Mouse (Mus musculus): ENCODE data around the gene Rin2. TPM values are rescaled to one million over a fixed set of nuclear protein-coding genes. Genes with fewer than 3 reads are reported as not detected.
A peak's percentile ranks its signal among the peaks of the same experiment; 100 is the strongest.

The Rin2 gene
- polyA plus RNA-seq, 1 experiment from 2014 or later = 11.9 TPM

DNA sequence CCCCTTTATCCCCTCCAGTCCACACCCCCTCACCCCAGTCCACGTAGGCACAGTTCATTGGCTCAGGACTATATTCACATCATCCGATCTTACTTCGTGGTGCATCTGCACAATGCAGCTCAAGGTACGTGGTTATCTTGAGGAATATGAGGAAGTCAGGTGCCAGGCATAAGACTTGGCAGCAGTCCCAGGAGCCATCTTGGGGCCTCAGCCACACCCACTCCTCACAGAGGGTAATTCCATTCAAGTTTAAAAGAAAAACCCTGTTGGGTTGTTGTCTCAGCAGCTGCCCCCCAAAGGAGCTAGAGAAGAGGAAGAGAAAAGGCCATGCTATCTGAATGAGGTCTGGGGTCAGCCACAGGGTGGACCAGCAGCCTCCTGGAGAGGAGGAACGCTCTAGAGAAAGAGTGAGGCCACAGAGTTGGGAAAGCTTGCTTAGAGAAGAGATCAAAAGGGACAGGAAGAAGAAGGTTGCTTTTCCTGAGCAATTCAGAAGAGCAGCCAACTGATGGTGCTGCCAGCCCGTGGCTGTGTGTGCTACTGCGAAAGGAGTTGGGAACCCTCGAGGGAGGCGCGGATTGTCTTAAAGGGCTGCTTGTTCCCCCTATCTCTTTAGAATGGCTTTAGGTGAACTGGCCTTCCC, 16.5 kb downstream of the Rin2 start:
- TF ChIP-seq CTCF (IDR thresholded peaks at IDR 0.05; ENCODE audit: low read depth) = no peak
- Histone ChIP-seq H3K9me3 (ENCODE audit: control insufficient read depth) (no peaks in the 10 kb centered on the region), H3K4me1 (replicated peaks; ENCODE audit: control insufficient read depth, insufficient read depth, low read length) (no peaks in the 10 kb centered on the region), H3K27me3 (replicated peaks; ENCODE audit: control insufficient read depth, insufficient read depth, low read length) (no peaks in the 10 kb centered on the region), H3K27ac (ENCODE audit: low read depth, low read length) (no peak overlapping the region), H3K9ac (ENCODE audit: low read depth, low read length) (no peak overlapping the region), H3K4me2 (replicated peaks; ENCODE audit: low read depth) (no peak overlapping the region), H3K4me3 (ENCODE audit: low read depth, low read length) (no peak overlapping the region), H3K36me3 (ENCODE audit: control insufficient read depth, insufficient read depth) (no peaks in the 10 kb centered on the region; the same call in 1 of the 2 replicates)
- ATAC-seq = peak; percentile 82
- WGBS = 65% methylated on average over 10 of the region's 10 CpGs

DNA sequence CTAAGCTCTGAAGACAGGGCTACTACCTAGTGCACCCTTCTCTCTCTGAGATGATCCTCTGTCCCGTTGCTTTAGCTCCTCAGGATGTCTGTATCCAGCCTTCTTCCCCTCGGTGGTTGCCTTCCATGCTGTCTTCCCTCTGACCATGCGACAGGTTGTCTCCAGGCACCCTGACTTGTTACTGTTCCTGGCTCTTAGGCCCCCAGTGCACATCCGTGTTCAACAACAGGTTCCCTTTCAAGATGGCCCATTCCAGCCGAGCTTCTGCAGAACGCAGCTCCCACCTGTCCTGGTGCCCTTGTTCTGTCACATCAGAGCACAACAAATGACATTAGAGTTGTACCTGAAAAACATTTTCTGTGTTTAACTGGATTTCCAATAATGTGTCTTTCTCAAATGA, 22.1 kb downstream of the Rin2 start:
- 88% methylated on average over 6 of the region's 6 CpGs for WGBS
- no peaks in the 10 kb centered on the region for H3K27me3 ChIP-seq (replicated peaks; ENCODE audit: control insufficient read depth, insufficient read depth, low read length)
- H3K9me3 ChIP-seq (ENCODE audit: control insufficient read depth) = no peaks in the 10 kb centered on the region
- H3K27ac ChIP-seq (ENCODE audit: low read depth, low read length) = no peak overlapping the region
- H3K9ac ChIP-seq (ENCODE audit: low read depth, low read length) = no peak overlapping the region
- H3K4me1 ChIP-seq (replicated peaks; ENCODE audit: control insufficient read depth, insufficient read depth, low read length) = 0 out of 2 replicates have a peak, but pooled peaks cover 3% of the 10 kb centered on the region
- H3K36me3 ChIP-seq (ENCODE audit: control insufficient read depth, insufficient read depth) = no peaks in the 10 kb centered on the region; the same call in 1 of the 2 replicates
- TF ChIP-seq CTCF (IDR thresholded peaks at IDR 0.05; ENCODE audit: low read depth) = no peak
- no peak overlapping the region for H3K4me3 ChIP-seq (ENCODE audit: low read depth, low read length)
- no peak for ATAC-seq
- no peak overlapping the region for H3K4me2 ChIP-seq (replicated peaks; ENCODE audit: low read depth)

DNA sequence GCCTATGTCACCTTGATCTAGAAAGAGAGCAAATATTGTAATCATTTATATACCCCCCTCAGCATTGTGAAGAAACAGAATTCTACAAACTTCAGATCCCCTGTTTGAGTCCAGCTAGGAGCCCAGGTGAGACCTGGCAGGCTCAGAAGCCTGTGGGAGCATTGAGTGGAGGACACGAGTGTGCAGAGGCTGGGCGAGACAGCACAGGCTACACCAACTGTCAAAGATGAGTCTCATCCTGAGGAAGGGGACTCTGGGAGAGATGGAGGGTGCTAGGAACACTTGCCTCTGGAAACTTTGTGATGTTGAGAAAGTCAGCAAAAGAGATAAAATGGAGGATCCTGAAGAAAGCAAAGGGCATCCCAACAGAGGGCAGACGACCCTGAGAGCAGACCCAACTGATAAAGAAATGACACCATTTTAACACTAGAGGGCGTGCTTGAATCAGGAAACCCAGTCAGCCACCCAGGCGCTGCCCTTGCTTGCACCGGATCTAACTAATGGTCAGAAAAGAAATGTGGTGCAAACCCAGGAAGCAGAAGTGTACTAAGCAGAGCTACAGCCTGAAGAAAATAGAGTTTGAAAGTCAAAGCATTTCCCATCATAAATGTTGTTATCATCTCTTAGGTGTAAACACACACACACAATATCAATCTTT, 24.5 kb downstream of the Rin2 start:
- no peak overlapping the region for H3K4me2 ChIP-seq (replicated peaks; ENCODE audit: low read depth)

DNA sequence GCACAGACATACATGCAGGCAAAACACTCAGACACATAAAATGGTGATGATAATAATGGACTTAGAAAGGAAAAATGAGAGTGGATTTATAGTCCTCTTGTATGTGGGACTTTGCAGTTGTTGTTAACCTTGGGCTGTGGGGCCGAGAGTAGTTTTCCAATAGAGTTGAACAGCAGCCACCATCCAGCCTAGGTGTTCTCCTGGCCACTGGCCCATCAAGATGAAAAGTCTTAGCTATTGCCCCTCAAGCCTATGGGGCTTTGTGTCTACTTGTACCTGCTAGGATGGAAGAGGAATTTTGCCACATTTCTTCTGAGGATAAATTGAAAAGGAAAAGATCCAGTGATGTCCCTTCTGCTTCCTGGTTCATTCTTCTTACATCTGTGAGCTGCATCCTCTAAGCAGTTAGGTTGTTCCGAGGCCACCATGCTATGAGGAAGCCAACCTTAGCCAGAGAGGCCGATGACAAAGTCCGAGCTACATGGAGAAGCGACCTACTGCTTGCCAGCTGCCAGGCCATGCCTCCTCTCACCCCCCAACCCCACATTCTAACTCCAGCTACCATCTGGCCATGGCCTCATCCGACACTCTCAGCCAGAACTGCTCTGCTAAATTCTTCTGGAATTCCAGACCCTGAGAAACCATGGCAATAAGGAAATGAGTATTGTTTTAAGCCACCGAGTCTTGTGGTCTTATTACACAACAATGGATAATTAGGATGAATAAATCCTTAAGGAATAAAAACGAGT, 25.4 kb downstream of the Rin2 start:
- no peak overlapping the region for H3K4me2 ChIP-seq (replicated peaks; ENCODE audit: low read depth)
- H3K9me3 ChIP-seq (ENCODE audit: control insufficient read depth) = no peaks in the 10 kb centered on the region
- H3K4me3 ChIP-seq (ENCODE audit: low read depth, low read length) = no peak overlapping the region
- H3K4me1 ChIP-seq (replicated peaks; ENCODE audit: control insufficient read depth, insufficient read depth, low read length) = 0 out of 2 replicates have a peak, but pooled peaks cover 3% of the 10 kb centered on the region
- no peaks in the 10 kb centered on the region; the same call in 1 of the 2 replicates for H3K36me3 ChIP-seq (ENCODE audit: control insufficient read depth, insufficient read depth)
- no peak overlapping the region for H3K27ac ChIP-seq (ENCODE audit: low read depth, low read length)
- H3K9ac ChIP-seq (ENCODE audit: low read depth, low read length) = no peak overlapping the region
- WGBS = 58% methylated on average over 8 of the region's 8 CpGs
- no peak for ATAC-seq
- no peaks in the 10 kb centered on the region for H3K27me3 ChIP-seq (replicated peaks; ENCODE audit: control insufficient read depth, insufficient read depth, low read length)
- TF ChIP-seq CTCF (IDR thresholded peaks at IDR 0.05; ENCODE audit: low read depth) = no peak

More for the DNA sequence above, 24.5 kb downstream of the Rin2 start:
- H3K9me3 ChIP-seq (ENCODE audit: control insufficient read depth) = no peaks in the 10 kb centered on the region
- no peaks in the 10 kb centered on the region for H3K27me3 ChIP-seq (replicated peaks; ENCODE audit: control insufficient read depth, insufficient read depth, low read length)
- no peak overlapping the region for H3K4me3 ChIP-seq (ENCODE audit: low read depth, low read length)
- no peak overlapping the region for H3K9ac ChIP-seq (ENCODE audit: low read depth, low read length)
- 37% methylated on average over 6 of the region's 6 CpGs for WGBS
- H3K36me3 ChIP-seq (ENCODE audit: control insufficient read depth, insufficient read depth) = no peaks in the 10 kb centered on the region; the same call in 1 of the 2 replicates
- TF ChIP-seq CTCF (IDR thresholded peaks at IDR 0.05; ENCODE audit: low read depth) = peak; percentile 88
- 0 out of 2 replicates have a peak, but pooled peaks cover 3% of the 10 kb centered on the region for H3K4me1 ChIP-seq (replicated peaks; ENCODE audit: control insufficient read depth, insufficient read depth, low read length)
- peak; percentile 68 for ATAC-seq
- no peak overlapping the region for H3K27ac ChIP-seq (ENCODE audit: low read depth, low read length)

DNA sequence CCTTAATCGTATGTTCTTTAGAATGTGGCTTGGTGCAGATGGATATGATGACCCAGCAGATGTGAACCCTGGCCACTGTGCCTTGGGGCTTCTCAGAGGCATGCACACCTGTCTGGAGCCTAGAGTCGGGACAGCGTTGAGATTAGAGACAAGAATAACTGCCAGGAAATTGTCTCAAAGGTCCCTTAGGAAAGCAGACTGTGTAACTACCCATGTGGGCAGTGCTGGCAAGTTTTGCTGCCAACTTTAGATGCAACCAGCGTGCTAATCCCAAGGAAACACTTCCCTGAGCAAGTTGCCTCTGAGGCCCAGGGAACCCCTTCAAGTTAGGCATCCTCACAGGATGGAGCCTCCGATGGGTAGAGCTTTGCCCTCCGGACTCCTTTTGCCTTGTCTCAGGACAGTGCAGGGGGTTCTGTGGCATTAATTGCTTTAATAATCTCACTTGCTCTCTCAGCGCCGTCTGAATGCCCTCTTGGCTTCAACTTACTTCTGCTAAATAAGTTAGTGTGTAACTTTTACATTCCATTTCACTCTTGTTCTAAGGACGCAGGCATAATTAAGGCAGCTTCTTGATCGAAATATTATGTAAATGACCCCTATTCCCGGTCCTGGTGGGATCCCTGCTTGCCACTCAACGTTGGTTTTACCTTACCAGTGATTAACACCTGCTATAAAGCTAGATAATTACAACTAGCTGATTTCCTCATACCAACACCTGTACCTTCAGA, 26.8 kb downstream of the Rin2 start:
- 72% methylated on average over 12 of the region's 12 CpGs for WGBS
- H3K27ac ChIP-seq (ENCODE audit: low read depth, low read length) = no peak overlapping the region
- no peaks in the 10 kb centered on the region for H3K36me3 ChIP-seq (ENCODE audit: control insufficient read depth, insufficient read depth)
- H3K4me1 ChIP-seq (replicated peaks; ENCODE audit: control insufficient read depth, insufficient read depth, low read length) = 0 out of 2 replicates have a peak, but pooled peaks cover 3% of the 10 kb centered on the region
- H3K9ac ChIP-seq (ENCODE audit: low read depth, low read length) = no peak overlapping the region
- no peak overlapping the region for H3K4me2 ChIP-seq (replicated peaks; ENCODE audit: low read depth)
- ATAC-seq = peak; percentile 64
- no peak overlapping the region for H3K4me3 ChIP-seq (ENCODE audit: low read depth, low read length)
- no peaks in the 10 kb centered on the region for H3K27me3 ChIP-seq (replicated peaks; ENCODE audit: control insufficient read depth, insufficient read depth, low read length)
- TF ChIP-seq CTCF (IDR thresholded peaks at IDR 0.05; ENCODE audit: low read depth) = no peak
- H3K9me3 ChIP-seq (ENCODE audit: control insufficient read depth) = no peaks in the 10 kb centered on the region

Measured in intestine, postnatal 0 days (tissue).